Mouse (Mus musculus) megakaryocyte, embryonic 14.5 days (primary cell): ENCODE data around the gene Aqp3. TPM values are rescaled to one million over a fixed set of nuclear protein-coding genes. Genes with fewer than 3 reads are reported as not detected.

ENCODE experiments used
- H3K27me3 ChIP-seq: replicated peaks from 2 replicates; pipeline ENCODE3; 2012; ENCODE audit warnings: inconsistent platforms
- H3K36me3 ChIP-seq: replicated peaks from 2 replicates; pipeline ENCODE3; 2012; ENCODE audit warnings: low read length, inconsistent platforms, mixed read lengths
- H3K4me1 ChIP-seq: 2 replicates; pipeline ENCODE4 v1.6.1; 2012; ENCODE audit warnings: inconsistent platforms
- H3K4me3 ChIP-seq: replicated peaks from 2 replicates; pipeline ENCODE3; 2012; ENCODE audit warnings: moderate library complexity, mild to moderate bottlenecking, inconsistent platforms
- H3K9me3 ChIP-seq: 2 replicates; pipeline ENCODE4 v1.6.1; 2012; ENCODE audit warnings: inconsistent platforms
- FLI1 ChIP-seq: IDR thresholded peaks from 2 replicates; pipeline ENCODE4 v1.6.1; 2012; ENCODE audit warnings: low read length, inconsistent platforms, mixed read lengths
- GATA1 ChIP-seq: IDR thresholded peaks from 3 replicates; pipeline ENCODE4 v1.6.1; 2012; ENCODE audit warnings: mixed read lengths, low read length, inconsistent platforms, borderline replicate concordance
- polyA plus RNA-seq: library from polyadenylated mRNA; stranded (reverse); fragments of >175 nt; gene quantifications from 2 replicates; pipeline ENCODE4 v1.2.3, GENCODE M21; 2012; ENCODE audit warnings: low replicate concordance; ENCODE audit not compliant: insufficient read depth

Aqp3 gene
- polyA plus RNA-seq, 1 experiment: not detected

GRCm38 (mm10) chr4:41071500-41072429 is 26.2 kb downstream of the Aqp3 start:
- H3K27me3 ChIP-seq: peaks cover 25% of the 10 kb centered on the region
- TF ChIP-seq FLI1: no peak
- TF ChIP-seq GATA1: no peak
- no peaks in the 10 kb centered on the region for H3K9me3 ChIP-seq
- no peak overlapping the region for H3K4me3 ChIP-seq
- no peaks in the 10 kb centered on the region for H3K36me3 ChIP-seq
- H3K4me1 ChIP-seq: peaks cover 5% of the 10 kb centered on the region; the same call in 1 of the 2 replicates

- no peaks in the 10 kb centered on the region for H3K9me3 ChIP-seq
- no peak for TF ChIP-seq FLI1
- TF ChIP-seq GATA1: no peak
Observed at GRCm38 (mm10) chr4:41065196-41065595, 32.8 kb downstream of the Aqp3 start.

DNA sequence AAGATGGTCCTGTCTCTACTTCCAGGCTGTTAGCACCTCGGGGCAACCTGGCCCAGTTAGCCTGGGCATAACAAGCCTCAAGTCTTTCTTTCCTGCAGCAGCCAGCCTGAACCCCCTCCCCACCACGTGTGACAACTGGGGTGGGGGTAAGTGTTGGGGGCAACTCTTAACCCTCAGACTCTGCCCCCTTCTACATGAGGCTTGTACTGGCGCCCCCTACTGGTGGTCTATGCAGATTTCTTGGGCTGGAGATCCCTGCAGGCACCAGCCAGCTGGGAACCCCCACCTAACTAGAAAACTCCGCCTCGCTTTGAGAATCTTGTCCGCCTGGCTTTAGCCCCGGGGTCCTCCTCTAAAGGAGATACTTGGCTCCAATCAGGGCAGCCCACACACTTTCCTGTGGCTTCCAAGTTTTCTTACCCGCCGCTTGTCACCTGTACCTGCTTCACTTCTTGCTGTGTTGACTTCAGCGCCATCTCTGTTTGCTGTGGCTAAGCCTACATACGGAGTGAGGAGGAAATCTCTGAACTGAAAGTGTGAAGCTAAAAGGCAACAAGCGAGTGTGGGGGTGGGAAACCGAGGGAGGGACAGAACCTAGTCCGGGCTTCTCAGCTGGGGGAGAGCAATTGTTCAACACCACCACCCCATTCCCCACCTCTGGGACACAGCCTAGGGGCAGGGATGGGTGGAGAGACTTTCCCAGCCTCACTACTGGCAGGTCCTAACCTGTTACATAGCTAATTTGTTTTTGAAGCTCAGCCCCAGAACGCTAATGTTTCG is 33.9 kb downstream of the Aqp3 start:
- H3K9me3 ChIP-seq: no peaks in the 10 kb centered on the region
- H3K36me3 ChIP-seq: no peaks in the 10 kb centered on the region
- TF ChIP-seq GATA1: no peak
- TF ChIP-seq FLI1: no peak
- peaks cover 16% of the 10 kb centered on the region; the same call in 1 of the 2 replicates for H3K4me1 ChIP-seq
- peak overlapping the region; percentile 30 for H3K4me3 ChIP-seq
- peaks cover 43% of the 10 kb centered on the region for H3K27me3 ChIP-seq

More at GRCm38 (mm10) chr4:41065196-41065595, 32.8 kb downstream of the Aqp3 start:
- Histone ChIP-seq H3K27me3 (peaks cover 39% of the 10 kb centered on the region), H3K4me3 (no peak overlapping the region), H3K4me1 (peaks cover 16% of the 10 kb centered on the region; the same call in 1 of the 2 replicates), H3K36me3 (no peaks in the 10 kb centered on the region)

GRCm38 (mm10) chr4:41063351-41063750 is 34.6 kb downstream of the Aqp3 start:
- Histone ChIP-seq H3K36me3 (no peaks in the 10 kb centered on the region), H3K9me3 (no peaks in the 10 kb centered on the region), H3K4me1 (peaks cover 16% of the 10 kb centered on the region; the same call in 1 of the 2 replicates), H3K4me3 (no peak overlapping the region), H3K27me3 (peaks cover 41% of the 10 kb centered on the region)
- TF ChIP-seq GATA1: no peak
- no peak for TF ChIP-seq FLI1

- TF ChIP-seq FLI1: no peak
- no peak for TF ChIP-seq GATA1
- no peaks in the 10 kb centered on the region for H3K9me3 ChIP-seq
- H3K36me3 ChIP-seq: no peaks in the 10 kb centered on the region
- H3K4me3 ChIP-seq: no peak overlapping the region
- H3K27me3 ChIP-seq: peaks cover 20% of the 10 kb centered on the region
- H3K4me1 ChIP-seq: peaks cover 8% of the 10 kb centered on the region; the same call in 1 of the 2 replicates
Observed at GRCm38 (mm10) chr4:41057361-41057760, 40.6 kb downstream of the Aqp3 start.

- Histone ChIP-seq H3K36me3 (no peaks in the 10 kb centered on the region), H3K4me3 (no peak overlapping the region), H3K27me3 (peaks cover 19% of the 10 kb centered on the region), H3K9me3 (no peaks in the 10 kb centered on the region), H3K4me1 (peaks cover 8% of the 10 kb centered on the region; the same call in 1 of the 2 replicates)
- TF ChIP-seq GATA1: no peak
- no peak for TF ChIP-seq FLI1
Observed at GRCm38 (mm10) chr4:41056742-41057332, 41.1 kb downstream of the Aqp3 start.

DNA sequence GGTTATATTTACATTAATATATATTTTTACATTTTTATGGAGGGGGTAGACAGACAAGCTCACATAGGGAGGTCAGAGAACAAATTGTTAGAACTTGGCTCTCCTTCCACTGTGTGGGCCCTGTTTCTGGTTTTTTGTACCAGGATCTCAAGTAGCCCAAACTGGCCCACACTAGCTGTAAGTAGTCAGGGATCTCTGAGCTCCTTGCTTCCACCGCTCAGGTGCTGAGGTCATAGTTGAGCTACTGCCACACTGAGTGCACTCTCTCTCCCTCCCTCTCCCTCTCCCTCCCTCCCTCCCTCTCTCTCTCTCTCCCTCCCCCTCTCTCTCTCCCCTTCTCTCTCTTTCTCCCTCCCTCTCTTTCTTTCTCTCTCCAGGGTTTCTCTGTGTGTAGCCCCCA is 41.7 kb downstream of the Aqp3 start:
- H3K4me1 ChIP-seq: peaks cover 8% of the 10 kb centered on the region; the same call in 1 of the 2 replicates
- no peaks in the 10 kb centered on the region for H3K36me3 ChIP-seq
- no peak overlapping the region for H3K4me3 ChIP-seq
- peaks cover 17% of the 10 kb centered on the region for H3K27me3 ChIP-seq
- TF ChIP-seq GATA1: no peak
- TF ChIP-seq FLI1: no peak
- H3K9me3 ChIP-seq: no peaks in the 10 kb centered on the region

GRCm38 (mm10) chr4:41055111-41055510 is 42.9 kb downstream of the Aqp3 start:
- Histone ChIP-seq H3K9me3 (no peaks in the 10 kb centered on the region), H3K4me1 (peaks cover 14% of the 10 kb centered on the region), H3K4me3 (no peak overlapping the region), H3K36me3 (no peaks in the 10 kb centered on the region), H3K27me3 (peaks cover 10% of the 10 kb centered on the region)
- TF ChIP-seq GATA1 (no peak), FLI1 (no peak)

DNA sequence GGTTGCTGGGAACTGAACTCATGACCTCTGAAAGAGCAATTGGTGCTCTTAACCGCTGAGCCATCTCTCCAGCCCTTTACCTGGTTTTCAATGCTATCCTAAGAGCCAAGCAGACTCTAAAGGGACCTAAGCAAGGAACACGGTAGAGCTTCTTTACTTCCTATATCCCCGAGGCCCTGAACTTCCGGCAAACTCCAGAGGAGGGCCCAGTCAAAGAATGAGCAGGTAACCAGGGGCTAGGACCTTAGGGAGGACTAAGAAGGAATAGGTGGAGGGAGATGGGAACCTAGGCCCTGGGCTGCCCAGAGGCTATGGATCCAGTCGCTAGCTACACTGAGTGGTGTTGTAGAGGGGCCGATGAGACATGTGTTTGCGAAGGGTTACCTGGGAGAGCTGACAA is 46.2 kb downstream of the Aqp3 start:
- Histone ChIP-seq H3K4me3 (no peak overlapping the region), H3K27me3 (peaks cover 21% of the 10 kb centered on the region), H3K9me3 (no peaks in the 10 kb centered on the region), H3K36me3 (no peaks in the 10 kb centered on the region), H3K4me1 (peaks cover 14% of the 10 kb centered on the region)
- TF ChIP-seq GATA1 (no peak), FLI1 (no peak)
